Mouse (Mus musculus) adrenal gland, adult 2 months (tissue): Measurements from ENCODE around the gene Def8. TPM values are rescaled to one million over a fixed set of nuclear protein-coding genes. Genes with fewer than 3 reads are reported as not detected.
"Not testable (repeated sequence)": the region's sequence is repeated elsewhere in the genome, so short reads cannot be mapped to it uniquely, and the experiment has no call there.

Experiments used
- DNase-seq: peaks from one replicate; pipeline ENCODE4 v3.0.0; 2021
- polyA plus RNA-seq: library from polyadenylated mRNA; depleted of rRNA; stranded (reverse); fragments of >200 nt; gene quantifications from 2 replicates; pipeline ENCODE4 v1.2.3, GENCODE M21; 2012
- total RNA-seq, 2 experiments: library from RNA; stranded (reverse); gene quantifications; 2 replicates each; pipeline ENCODE4 v1.2.3; 2021

The Def8 gene
- total and polyA plus RNA-seq, 3 experiments, result 24.6 to 31.7 (median 26.0) TPM

- DNase-seq, result no peak
These were observed 9.1 kb downstream of the Def8 start for GRCm38 (mm10) chr8:123432381-123432780.

DNA sequence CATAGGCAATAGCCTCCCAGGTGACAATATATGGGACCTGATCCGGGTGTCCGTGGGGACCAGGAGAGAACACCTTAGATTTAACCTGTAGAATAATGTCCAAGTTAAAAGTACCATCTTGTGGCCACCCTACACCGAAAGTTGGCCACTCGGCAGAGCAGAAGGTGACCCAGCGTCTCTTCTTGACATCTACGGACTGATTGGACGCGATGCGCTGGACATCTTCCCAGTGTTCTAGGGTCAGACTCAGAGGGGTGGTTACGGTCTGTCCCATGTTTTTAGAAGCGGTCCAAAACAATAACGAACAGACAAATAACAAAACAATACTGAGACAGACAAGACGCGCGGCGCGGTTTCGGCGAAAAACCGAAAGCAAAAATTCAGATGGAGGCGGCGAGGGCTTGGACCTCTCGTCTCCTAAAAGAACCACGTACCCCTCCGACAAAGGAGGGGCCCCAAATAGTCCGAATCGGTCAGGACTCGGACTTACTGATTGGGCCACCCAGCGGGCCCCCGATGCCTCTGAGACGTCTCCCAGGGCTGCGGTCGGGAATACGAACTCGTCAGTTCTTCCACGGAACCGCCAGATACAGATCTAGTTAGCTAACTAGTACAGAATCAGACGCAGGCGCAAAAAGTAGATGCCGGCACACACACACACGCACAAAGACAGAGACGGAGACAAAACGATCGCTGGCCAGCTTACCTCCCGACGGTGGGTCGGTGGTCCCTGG lies 10.1 kb downstream of the Def8 start:
- not testable (repeated sequence) for DNase-seq

GRCm38 (mm10) chr8:123441788-123442187 lies 18.5 kb downstream of the Def8 start:
- DNase-seq, result no peak

- no peak for DNase-seq
These were observed 19.0 kb downstream of the Def8 start for GRCm38 (mm10) chr8:123442351-123442750.

GRCm38 (mm10) chr8:123442871-123443575 lies 19.7 kb downstream of the Def8 start:
- DNase-seq, result peak; percentile 96

DNA sequence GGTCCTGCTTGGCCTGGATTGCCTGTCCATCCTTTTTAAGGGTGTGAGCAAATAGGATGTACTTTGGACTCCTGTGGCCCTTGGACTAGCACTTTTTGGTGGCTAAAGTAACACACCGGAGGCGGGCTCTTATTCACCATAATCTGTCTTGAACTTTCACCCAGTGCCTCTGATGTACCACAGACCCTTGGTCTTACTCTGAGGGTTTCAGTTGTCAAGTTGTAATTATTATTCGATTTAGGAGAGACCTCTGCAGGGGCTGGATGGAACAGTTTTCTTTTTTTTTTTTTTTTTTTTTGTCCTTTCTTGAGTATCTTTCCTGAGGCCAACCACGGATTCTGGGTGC lies 20.2 kb downstream of the Def8 start:
- no peak for DNase-seq

- DNase-seq, result no peak
These were observed 20.8 kb downstream of the Def8 start for GRCm38 (mm10) chr8:123444131-123444530.

DNA sequence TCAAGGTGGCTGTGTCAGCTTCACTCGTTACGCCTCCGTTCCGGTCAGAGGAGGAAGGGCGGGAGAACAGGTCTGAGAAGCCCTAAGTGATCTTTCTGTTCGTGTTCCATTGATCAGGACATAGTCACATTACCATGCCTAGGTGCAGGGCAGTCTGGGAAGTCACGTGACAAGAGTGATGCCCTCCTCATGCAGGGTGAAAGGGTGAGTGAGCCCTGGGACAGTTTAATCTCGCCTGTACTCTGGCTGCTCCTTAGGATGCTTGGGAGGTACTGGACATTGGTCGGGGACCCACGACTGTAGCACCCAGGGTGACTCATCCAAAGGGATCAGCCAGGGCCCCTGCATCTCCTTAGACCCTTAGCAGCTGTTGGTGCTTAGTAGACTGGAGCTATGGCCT lies 22.7 kb downstream of the Def8 start:
- DNase-seq, result no peak

DNA sequence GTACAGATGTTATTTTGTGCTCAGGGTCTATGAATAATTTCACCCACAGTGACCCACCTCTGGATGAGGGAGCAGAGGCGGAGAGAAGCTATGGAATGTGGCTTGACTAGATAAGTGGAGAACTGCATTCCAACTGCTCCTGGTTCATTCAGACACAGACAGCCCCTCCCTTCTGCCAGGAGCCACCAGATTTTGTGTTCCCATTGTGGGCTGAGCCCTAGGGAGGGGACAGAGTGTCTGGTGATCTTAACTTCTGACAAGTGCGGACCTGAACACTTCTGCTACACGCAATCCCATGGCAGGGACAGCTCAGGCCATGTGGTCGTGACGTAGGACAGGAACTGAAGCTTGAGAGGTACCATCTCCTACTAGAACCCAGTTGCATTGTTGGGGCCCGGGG lies 23.5 kb downstream of the Def8 start:
- DNase-seq, result no peak

DNA sequence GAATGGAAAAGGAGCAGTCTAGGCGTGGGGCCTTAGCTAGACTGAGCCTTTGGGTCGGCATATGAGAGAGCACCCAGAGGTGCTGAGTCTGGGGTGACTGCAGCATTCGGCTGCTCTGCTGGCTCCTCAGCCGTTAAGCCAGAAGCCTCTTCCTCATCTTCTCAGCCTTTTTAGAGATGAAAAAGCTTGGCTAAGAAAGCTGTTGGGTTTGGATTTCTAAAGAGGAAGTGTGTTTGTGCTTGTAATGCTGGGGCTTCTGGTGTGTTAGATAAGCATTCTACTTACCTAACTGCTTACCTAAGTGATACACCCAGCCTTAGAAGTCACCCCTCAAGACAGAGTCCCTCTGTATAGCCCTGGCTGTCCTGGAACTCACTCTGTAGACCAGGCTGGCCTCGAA lies 27.5 kb downstream of the Def8 start:
- DNase-seq, result no peak

- DNase-seq, result not testable (repeated sequence)
These were observed 28.4 kb downstream of the Def8 start for GRCm38 (mm10) chr8:123451747-123452146.

GRCm38 (mm10) chr8:123452149-123452548 lies 28.8 kb downstream of the Def8 start:
- no peak for DNase-seq

DNA sequence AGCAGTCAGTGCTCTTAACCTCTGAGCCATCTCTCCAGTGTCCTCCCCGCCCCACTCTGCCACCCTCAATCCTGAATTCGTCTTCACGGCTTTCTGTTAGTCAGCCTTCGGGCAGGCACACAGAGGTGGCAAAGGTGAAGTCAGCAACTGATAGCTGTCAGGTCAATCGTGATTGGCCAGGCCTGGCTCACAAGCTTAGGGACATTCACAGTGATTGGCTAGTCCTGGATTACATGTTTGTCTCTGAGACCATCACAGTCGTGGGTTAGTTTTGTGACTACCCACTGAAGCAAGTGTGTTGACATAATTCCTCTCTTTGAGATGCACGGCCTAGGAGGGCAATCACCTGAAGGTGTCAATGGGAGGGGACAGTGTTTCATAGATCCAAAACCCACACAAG lies 30.0 kb downstream of the Def8 start:
- DNase-seq, result no peak

GRCm38 (mm10) chr8:123453951-123454350 lies 30.6 kb downstream of the Def8 start:
- no peak for DNase-seq

GRCm38 (mm10) chr8:123454559-123454958 lies 31.2 kb downstream of the Def8 start:
- DNase-seq, result no peak

DNA sequence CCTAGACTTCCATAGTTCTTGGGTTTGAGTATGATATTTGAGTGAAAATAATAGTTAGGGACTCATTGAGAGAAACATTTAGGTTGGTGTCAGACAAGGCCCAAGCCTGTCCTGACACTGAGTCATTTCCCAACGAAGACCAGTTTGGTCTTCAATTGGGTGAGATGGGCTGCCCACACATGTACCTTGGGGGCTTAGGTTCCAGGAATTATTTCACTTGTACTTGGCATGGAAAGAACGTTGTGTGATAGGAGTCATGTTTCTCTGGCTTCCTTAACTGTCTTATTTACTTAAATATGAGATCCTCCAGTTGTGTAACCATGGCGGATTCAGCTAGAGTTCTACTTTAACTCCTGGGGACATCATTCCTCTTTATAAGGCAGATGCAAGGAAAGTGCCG lies 40.3 kb downstream of the Def8 start:
- DNase-seq, result no peak

DNA sequence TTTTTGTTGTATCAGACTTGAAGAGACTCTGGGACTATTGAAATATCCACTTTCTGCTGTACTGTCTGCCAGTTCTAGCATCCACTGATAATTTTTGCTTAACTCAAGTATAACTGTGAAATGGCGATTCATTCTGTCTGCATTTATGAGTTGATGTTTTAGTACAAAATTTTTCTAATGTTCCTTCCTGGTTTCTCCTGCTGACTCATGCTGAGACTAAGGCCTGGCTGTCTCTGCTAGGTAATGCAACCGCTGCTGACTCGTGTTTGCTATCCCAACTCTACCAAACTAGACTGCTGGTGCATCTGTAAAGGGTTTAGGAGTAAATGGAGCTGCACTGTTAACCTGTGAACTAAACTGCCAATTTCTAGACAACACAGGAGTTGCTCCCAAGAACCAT lies 44.1 kb downstream of the Def8 start:
- no peak for DNase-seq

GRCm38 (mm10) chr8:123472991-123473390 lies 49.7 kb downstream of the Def8 start:
- DNase-seq, result not testable (repeated sequence)

GRCm38 (mm10) chr8:123474549-123474948 lies 51.2 kb downstream of the Def8 start:
- not testable (repeated sequence) for DNase-seq

DNA sequence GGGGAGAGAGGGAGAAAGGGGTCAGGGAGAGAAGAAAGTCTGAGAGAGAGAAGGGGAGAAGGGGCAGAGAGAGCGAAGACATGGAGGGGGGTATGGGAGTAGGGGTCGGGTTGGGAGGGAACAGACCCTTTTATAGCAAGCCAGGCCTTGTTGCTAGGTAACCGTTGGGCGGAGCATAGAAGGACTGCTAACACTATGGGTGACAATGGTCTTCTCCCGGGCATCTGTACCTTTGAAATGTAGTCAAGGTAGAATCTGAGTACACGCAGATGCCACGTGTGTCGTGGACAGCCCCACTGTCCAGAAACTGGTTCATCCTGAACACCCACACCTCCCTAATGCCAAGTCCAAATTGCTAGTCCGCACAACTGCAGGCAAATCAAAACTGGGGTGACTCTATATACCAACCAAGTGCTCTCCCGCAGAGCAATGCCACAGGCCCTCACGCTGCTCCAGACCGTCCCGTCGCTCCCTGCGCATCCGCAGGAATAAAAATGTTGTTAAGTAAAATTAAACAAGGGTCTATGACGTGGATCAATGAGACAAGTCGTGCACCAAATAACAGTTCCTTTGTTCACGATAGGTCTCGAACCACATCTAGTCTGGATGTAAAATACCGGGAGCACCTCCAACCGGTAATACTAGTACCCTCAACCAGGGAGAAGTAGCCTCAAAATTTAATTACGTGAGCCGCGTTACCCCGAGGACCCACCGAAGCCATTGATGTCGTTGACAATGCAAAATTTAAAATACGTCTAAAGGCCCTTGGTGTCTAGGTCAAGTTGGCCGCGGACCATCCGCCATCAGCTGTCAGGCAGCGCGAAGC lies 53.8 kb downstream of the Def8 start:
- DNase-seq, result no peak

DNA sequence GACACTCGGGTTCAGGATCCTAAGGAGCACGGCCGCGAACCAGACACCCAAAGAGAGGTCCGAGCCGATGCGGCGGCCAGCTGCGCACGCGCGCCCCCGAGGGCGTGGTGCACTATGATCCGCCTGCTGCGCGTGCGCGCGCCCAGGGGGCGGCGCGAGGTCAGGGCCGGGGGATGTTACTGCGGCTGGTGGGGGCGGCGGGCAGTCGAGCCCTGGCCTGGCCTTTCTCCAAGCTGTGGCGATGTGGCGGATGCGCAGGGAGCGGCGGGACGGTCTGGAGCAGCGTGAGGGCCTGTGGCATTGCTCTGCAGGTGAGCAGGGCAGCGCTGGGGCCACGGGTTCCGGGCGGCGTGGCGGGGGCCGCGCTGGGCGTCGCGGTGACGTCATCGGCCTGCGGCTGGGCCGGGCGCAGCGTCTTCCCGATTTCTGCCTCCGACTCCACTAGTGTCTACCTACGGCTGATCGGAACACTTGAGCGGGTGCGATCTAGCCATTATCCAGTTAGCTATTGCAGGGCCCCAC lies 54.5 kb downstream of the Def8 start, which contains the start of gene Afg3l1:
TSS of gene Afg3l1 (plus strand) at position 167 of the 522 bp plus-strand sequence.
- DNase-seq, result peak; percentile 97

- peak; percentile 23 for DNase-seq
These were observed 55.3 kb downstream of the Def8 start for GRCm38 (mm10) chr8:123478456-123479218.
